Mouse (Mus musculus) cerebellum, adult (tissue): Measurements from ENCODE around the gene Lad1.

Experiments used
- ATAC-seq: cut with Nextera tagmentation; 2 replicates; pipeline ENCODE4 v1.9.2; 2017; ENCODE audit warnings: mild to moderate bottlenecking, moderate library complexity, mixed read lengths; ENCODE audit not compliant: insufficient number of reproducible peaks, low FRiP score, low TSS enrichment

Gene Lad1

DNA sequence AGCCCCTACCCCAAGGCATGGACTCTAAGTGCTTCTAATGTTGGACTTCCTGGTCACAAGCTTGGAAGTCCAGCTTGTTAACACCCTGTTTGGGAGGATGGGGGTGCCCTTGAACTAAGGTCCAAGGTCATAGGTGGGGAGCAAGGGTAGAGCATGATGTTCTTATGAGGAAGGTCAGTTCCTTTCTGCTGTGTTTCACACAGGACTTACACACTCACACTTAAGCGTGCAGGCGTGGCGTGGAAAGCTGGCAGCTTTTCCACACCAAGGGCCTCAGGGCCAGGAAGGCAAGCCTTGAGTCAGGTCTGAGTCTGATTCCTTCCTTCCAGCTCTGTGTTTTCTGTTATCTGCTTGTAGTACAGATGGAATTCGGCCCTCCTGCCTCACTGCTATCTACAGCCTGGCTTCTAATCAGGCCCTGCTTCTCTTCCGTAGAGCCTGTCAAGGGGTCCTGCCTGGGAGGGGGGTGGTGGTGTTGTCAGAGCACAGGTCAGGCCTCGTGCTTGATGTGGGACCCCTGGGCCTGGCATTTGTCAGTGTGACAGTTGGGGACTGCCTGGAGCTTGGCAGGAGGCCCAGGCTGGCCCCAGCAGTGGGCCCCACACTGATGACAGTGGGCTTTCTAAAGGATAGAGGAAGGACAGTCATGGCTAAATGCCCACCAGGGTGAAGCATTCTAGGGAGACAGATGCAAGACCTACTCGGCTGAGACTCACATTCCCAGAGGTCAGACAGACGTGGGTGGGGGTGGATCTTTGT, 18.0 kb upstream of the Lad1 start:
- no peak for ATAC-seq

GRCm38 (mm10) chr1:135807546-135807945, 10.9 kb upstream of the Lad1 start:
- no peak for ATAC-seq

- no peak for ATAC-seq
These were observed 8.2 kb upstream of the Lad1 start for GRCm38 (mm10) chr1:135810180-135810579.

DNA sequence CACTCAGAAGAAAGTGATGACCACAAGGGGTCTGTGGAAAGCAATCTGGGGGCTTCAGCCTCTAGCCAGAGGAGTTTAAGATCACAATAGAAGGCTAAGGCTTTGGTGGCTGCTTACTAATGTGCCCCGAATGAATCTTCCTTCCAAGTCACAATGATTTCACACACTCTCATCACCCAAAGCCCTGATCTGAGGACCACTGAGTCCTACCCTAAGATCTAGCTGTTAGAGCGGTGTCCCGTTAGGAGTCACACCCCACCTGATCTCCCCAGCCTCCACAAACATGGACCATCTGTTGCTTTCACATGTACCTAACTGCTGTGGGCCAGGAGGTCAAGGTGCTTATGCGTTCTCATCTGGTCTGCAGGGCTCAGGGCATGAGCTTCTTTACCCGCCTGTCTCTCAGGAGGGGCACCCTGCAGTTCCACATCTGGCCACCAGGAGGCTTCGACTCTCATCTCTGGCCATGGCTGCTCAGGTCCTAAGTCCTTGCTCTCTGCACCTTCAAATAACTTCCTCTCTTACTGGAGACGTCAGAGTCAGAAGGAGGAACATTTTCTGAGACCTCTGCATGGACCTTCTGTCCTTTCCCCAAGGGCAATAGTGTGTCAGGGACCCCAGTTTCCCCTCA, 7.3 kb upstream of the Lad1 start:
- peak; percentile 38; the same call in 1 of the 2 replicates for ATAC-seq

GRCm38 (mm10) chr1:135812205-135812604, 6.2 kb upstream of the Lad1 start:
- ATAC-seq, result no peak

DNA sequence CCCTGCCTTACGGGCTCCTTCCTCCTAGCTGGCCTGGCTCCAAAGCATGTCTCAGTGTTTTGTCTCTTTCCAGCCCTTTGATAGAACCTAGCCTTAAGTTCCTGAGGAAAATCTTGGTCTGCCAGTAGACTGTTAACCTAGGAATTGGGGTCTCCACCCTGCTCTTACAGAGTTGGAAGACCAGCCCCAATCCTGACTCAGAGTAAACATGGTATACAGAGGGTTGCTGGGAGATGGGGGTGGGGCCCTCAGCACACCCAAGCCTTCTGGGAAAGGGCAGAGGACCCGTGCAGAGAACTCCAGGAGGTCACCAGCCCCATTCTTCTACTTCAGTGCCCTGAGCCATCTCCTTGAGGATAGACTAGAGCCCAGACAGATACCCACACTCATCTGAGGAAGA, 5.8 kb upstream of the Lad1 start:
- ATAC-seq, result no peak

- no peak for ATAC-seq
These were observed 5.3 kb upstream of the Lad1 start for GRCm38 (mm10) chr1:135813071-135813470.

DNA sequence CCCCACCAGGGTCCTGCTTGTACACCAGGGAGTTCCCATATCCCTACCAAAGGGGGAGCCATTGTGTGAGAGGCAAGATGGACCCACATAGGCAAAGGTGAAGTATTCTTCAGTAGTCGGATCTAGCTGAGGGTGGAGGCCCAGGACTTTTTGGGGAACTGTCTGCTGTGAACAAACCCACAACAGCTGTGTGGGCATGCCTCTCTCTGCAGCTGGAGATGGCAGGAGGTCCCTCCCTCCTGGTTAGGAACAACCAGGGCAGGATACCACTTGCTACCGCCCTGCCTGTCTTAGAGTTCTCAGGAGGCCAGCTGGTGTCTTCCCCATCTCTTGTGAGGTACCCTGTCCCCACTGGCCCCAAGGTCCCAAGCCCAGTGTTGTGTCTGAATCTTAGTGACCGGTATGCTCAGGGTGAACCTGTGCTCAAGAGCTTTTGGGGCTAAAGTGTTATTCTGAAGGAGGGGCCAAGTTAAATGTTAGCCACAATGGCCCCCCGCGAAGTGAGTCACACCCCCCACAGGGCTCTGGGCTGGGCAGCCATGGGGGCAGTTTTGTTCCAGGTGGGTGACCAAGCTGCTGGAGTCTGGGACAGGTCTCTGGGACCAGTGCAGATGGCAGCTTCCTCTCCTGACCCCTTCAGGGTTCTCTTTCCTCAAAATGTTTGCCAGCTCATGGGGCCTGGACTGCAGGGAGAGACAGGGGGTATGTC, 4.6 kb upstream of the Lad1 start:
- ATAC-seq, result no peak

DNA sequence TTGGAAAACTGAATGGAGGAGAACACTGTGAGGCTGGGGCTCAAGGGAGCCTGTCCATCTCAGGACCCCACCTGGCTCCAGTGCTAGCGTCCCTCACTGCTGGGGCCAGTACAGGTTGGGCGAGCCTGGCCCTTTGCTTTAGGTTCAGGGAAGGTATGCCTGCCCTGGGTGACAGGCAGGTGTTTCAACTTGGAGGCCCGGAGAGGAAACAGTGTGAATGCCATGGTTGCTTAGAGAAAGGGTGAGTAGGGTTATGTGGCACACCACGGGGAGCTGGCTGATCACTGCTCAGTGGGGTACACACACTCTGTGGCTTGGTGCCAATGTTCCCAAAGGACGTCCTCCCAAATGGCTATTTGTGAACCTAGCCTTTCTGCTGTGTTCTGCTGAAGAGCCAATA, 3.9 kb upstream of the Lad1 start:
- ATAC-seq, result no peak

DNA sequence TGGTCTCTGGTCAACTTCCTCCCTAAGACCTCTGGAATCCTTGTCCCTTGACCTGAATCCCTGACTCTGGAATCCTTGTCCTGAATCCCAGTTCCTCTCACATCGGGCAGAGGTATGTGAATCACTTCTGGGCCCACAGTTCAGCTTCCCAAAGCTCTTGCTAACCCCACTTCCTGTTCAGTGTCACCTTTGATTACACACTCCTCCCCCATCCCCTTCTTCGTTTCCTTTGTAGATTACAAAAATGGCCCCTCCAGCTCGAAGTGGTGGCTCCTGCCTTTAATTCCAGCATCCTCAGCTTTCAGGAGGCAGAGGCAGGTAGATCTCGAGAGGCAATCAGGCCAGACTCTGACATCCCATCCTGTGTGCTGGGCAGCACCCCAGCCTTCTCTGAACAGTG, 803 bp upstream of the Lad1 start:
- no peak for ATAC-seq

DNA sequence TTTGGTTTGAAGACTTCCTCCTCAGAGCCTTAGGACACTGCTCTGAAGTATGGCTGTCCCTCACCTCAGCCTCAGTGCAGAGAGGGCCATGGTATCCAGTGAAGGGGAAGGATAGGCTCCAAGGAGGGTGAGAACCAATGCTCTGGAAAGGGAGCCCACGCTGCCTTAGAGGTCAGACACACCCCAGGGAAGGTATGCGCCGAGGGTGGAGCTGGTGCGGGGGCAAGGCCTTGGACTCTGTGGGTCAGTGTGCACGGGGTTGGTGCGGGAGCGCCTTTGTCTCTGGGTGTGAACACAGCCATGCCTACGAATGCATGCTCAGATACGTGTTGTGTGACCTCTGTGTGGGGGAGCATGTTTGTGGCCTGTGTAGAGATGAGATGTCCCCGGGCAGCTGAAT, 1.7 kb downstream of the Lad1 start:
- no peak for ATAC-seq

GRCm38 (mm10) chr1:135820736-135821364, 2.5 kb downstream of the Lad1 start:
- no peak for ATAC-seq

- ATAC-seq, result no peak
These were observed 3.4 kb downstream of the Lad1 start for GRCm38 (mm10) chr1:135821780-135822179.

GRCm38 (mm10) chr1:135828918-135829317, 10.5 kb downstream of the Lad1 start:
- no peak for ATAC-seq

GRCm38 (mm10) chr1:135834206-135834859, 15.9 kb downstream of the Lad1 start:
- no peak for ATAC-seq

- no peak for ATAC-seq
These were observed 16.6 kb downstream of the Lad1 start for GRCm38 (mm10) chr1:135834983-135835382.

GRCm38 (mm10) chr1:135835716-135836483, 17.5 kb downstream of the Lad1 start, which contains the start of gene Tnnt2:
TSS of gene Tnnt2 (plus strand) at chr1:135836354.
- no peak for ATAC-seq

GRCm38 (mm10) chr1:135838626-135839025, 20.2 kb downstream of the Lad1 start:
- no peak for ATAC-seq

DNA sequence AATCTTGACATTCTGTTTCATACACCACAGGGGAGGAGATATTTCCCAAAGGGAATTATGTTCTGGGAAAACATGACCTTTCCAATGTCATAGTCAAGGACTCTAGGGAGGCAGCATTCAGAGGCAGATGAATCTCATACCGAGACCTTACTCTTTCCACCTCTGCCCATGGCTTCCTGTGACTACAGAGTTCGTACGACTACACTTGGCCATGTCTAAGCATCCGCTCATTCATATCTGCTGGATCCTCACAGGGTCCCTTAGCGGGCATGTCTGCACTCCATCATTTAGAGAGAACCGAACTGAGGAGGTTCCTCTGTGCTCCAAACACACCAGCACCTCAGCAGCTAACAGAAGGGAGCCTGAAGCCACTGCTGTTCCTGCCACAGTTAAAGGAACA, 20.7 kb downstream of the Lad1 start:
- no peak for ATAC-seq
